Mouse (Mus musculus): ENCODE measurements at regions not wholly inside any gene's neighbourhood (a gene's known extent, or its start where the extent isn't known, plus 50 kb on each side); places are given as distances from the start of the nearest gene placed in this dataset.

- DNase-seq (ENCODE audit: low spot score) = peak; percentile 4
Measured at GRCm38 (mm10) chr16:49278478-49278877, 221.2 kb downstream of the Myh15 start.

GRCm38 (mm10) chr16:49288096-49288714 lies 230.9 kb downstream of the Myh15 start:
- DNase-seq (ENCODE audit: low spot score) = no peak

GRCm38 (mm10) chr16:49289200-49290079 lies 232.2 kb downstream of the Myh15 start:
- DNase-seq (ENCODE audit: low spot score) = peak; percentile 50

GRCm38 (mm10) chr16:49303612-49304307 lies 246.5 kb downstream of the Myh15 start:
- DNase-seq (ENCODE audit: low spot score) = no peak

- DNase-seq (ENCODE audit: low spot score) = no peak
Measured at GRCm38 (mm10) chr16:49304354-49304753, 247.1 kb downstream of the Myh15 start.

- DNase-seq (ENCODE audit: low spot score) = no peak
Measured at GRCm38 (mm10) chr16:49317061-49317460, 259.8 kb downstream of the Myh15 start.

- no peak for DNase-seq (ENCODE audit: low spot score)
Measured at GRCm38 (mm10) chr16:49319047-49319678, 261.9 kb downstream of the Myh15 start.

- no peak for DNase-seq (ENCODE audit: low spot score)
Measured at GRCm38 (mm10) chr16:49319774-49320173, 262.5 kb downstream of the Myh15 start.

- no peak for DNase-seq (ENCODE audit: low spot score)
Measured at GRCm38 (mm10) chr16:49321951-49322350, 264.7 kb downstream of the Myh15 start.

- no peak for DNase-seq (ENCODE audit: low spot score)
Measured at GRCm38 (mm10) chr16:49330725-49331386, 273.6 kb downstream of the Myh15 start.

GRCm38 (mm10) chr16:49332107-49332722 lies 274.9 kb downstream of the Myh15 start:
- no peak for DNase-seq (ENCODE audit: low spot score)

- no peak for DNase-seq (ENCODE audit: low spot score)
Measured at GRCm38 (mm10) chr16:49335916-49336315, 278.6 kb downstream of the Myh15 start.

- no peak for DNase-seq (ENCODE audit: low spot score)
Measured at GRCm38 (mm10) chr16:49337948-49338347, 280.7 kb downstream of the Myh15 start.

GRCm38 (mm10) chr16:49358404-49358803 lies 301.1 kb downstream of the Myh15 start:
- no peak for DNase-seq (ENCODE audit: low spot score)

GRCm38 (mm10) chr16:49361731-49362130 lies 304.4 kb downstream of the Myh15 start:
- DNase-seq (ENCODE audit: low spot score) = no peak

GRCm38 (mm10) chr16:49369450-49369849 lies 312.2 kb downstream of the Myh15 start:
- DNase-seq (ENCODE audit: low spot score) = peak; percentile 5

- no peak for DNase-seq (ENCODE audit: low spot score)
Measured at GRCm38 (mm10) chr16:49375108-49375507, 317.8 kb downstream of the Myh15 start.

GRCm38 (mm10) chr16:49378917-49379473 lies 320.0 kb upstream of the Ift57 start:
- DNase-seq (ENCODE audit: low spot score) = no peak

GRCm38 (mm10) chr16:49388135-49388534 lies 310.9 kb upstream of the Ift57 start:
- DNase-seq (ENCODE audit: low spot score) = no peak

GRCm38 (mm10) chr16:49407956-49408795 lies 290.9 kb upstream of the Ift57 start:
- no peak for DNase-seq (ENCODE audit: low spot score)
